Mouse (Mus musculus): ENCODE data around the gene Fndc3b. TPM values are rescaled to one million over a fixed set of nuclear protein-coding genes. Genes with fewer than 3 reads are reported as not detected.
A peak's percentile ranks its signal among the peaks of the same experiment; 100 is the strongest.

Gene Fndc3b
- polyA plus RNA-seq, 1 experiment from 2014 or later: 153 TPM

- H3K27me3 ChIP-seq: no peaks in the 10 kb centered on the region
- CTCF ChIA-PET: interaction anchor here (1.3 kb wide), 1 partner anchor 10 kb away, joined by 4 read pairs; no protein-coding TSS in a partner anchor
- in situ Hi-C loops (cut with MboI; ENCODE audit: low pct_unique_long_range_greater_than_20kb): no loop called here
- ATAC-seq: no peak
- no peak for TF ChIP-seq CTCF (IDR thresholded peaks at IDR 0.05)
- POLR2A ChIA-PET: no interaction called here
- no peak for DNase-seq (ENCODE audit: low read depth, low spot score)
Measured at GRCm38 (mm10) chr3:27604629-27605028, 106.5 kb downstream of the Fndc3b start.

- ATAC-seq: no peak
Measured at GRCm38 (mm10) chr3:27603905-27604620, 107.0 kb downstream of the Fndc3b start.

GRCm38 (mm10) chr3:27600645-27601044, 110.5 kb downstream of the Fndc3b start:
- CTCF ChIA-PET: interaction anchor here (1.2 to 1.5 kb wide), 2 partner anchors 9 to 10 kb away, joined by 3 read pairs; no protein-coding TSS in a partner anchor
- no peaks in the 10 kb centered on the region for H3K27me3 ChIP-seq
- DNase-seq (ENCODE audit: low read depth, low spot score) (no peak), ATAC-seq (no peak)
- TF ChIP-seq CTCF (IDR thresholded peaks at IDR 0.05): no peak
- in situ Hi-C loops (cut with MboI; ENCODE audit: low pct_unique_long_range_greater_than_20kb): no loop called here
- POLR2A ChIA-PET: no interaction called here

More at GRCm38 (mm10) chr3:27603905-27604620, 107.0 kb downstream of the Fndc3b start:
- CTCF ChIA-PET: interaction anchor here (0.7 to 1.3 kb wide), 2 partner anchors 10 to 162 kb away, joined by 3 to 4 read pairs; no protein-coding TSS in a partner anchor
- DNase-seq (ENCODE audit: low read depth, low spot score): no peak
- in situ Hi-C loops (cut with MboI; ENCODE audit: low pct_unique_long_range_greater_than_20kb): no loop called here
- POLR2A ChIA-PET: no interaction called here
- TF ChIP-seq CTCF (IDR thresholded peaks at IDR 0.05): no peak
- H3K27me3 ChIP-seq: no peaks in the 10 kb centered on the region

GRCm38 (mm10) chr3:27600197-27600596, 110.9 kb downstream of the Fndc3b start:
- POLR2A ChIA-PET: interaction anchor here (0.7 kb wide), 1 partner anchor 42 kb away, joined by 3 read pairs; no protein-coding TSS in a partner anchor
- ATAC-seq (no peak), DNase-seq (ENCODE audit: low read depth, low spot score) (no peak)
- in situ Hi-C loops (cut with MboI; ENCODE audit: low pct_unique_long_range_greater_than_20kb): no loop called here
- no peaks in the 10 kb centered on the region for H3K27me3 ChIP-seq
- CTCF ChIA-PET: no interaction called here
- TF ChIP-seq CTCF (IDR thresholded peaks at IDR 0.05): no peak

GRCm38 (mm10) chr3:27598437-27599382, 112.4 kb downstream of the Fndc3b start:
- peak; percentile 74 for ATAC-seq
- CTCF ChIA-PET: interaction anchor here (0.7 kb wide), 1 partner anchor 46 kb away, joined by 3 read pairs; no protein-coding TSS in a partner anchor
- in situ Hi-C loops (cut with MboI; ENCODE audit: low pct_unique_long_range_greater_than_20kb): no loop called here
- TF ChIP-seq CTCF (IDR thresholded peaks at IDR 0.05): no peak
- no peaks in the 10 kb centered on the region for H3K27me3 ChIP-seq
- POLR2A ChIA-PET: interaction anchor here (0.6 kb wide), 1 partner anchor 112 kb away, joined by 3 read pairs; no protein-coding TSS in a partner anchor
- DNase-seq (ENCODE audit: low read depth, low spot score): no peak

GRCm38 (mm10) chr3:27593485-27594138, 117.5 kb downstream of the Fndc3b start:
- ATAC-seq: no peak
- no peak for TF ChIP-seq CTCF (IDR thresholded peaks at IDR 0.05)
- CTCF ChIA-PET: interaction anchor here (0.7 to 1.6 kb wide), 4 partner anchors 8 to 27 kb away, joined by 3 to 4 read pairs (median 3); no protein-coding TSS in a partner anchor
- DNase-seq (ENCODE audit: low read depth, low spot score): no peak
- in situ Hi-C loops (cut with MboI; ENCODE audit: low pct_unique_long_range_greater_than_20kb): no loop called here
- POLR2A ChIA-PET: interaction anchor here (0.6 to 1.2 kb wide), 3 partner anchors 21 to 59 kb away, joined by 3 to 5 read pairs (median 3); no protein-coding TSS in a partner anchor
- no peaks in the 10 kb centered on the region for H3K27me3 ChIP-seq

GRCm38 (mm10) chr3:27592728-27593484, 118.2 kb downstream of the Fndc3b start:
- CTCF ChIA-PET: interaction anchor here (1.2 to 1.6 kb wide), 2 partner anchors 22 to 26 kb away, joined by 3 to 4 read pairs; no protein-coding TSS in a partner anchor
- no peaks in the 10 kb centered on the region for H3K27me3 ChIP-seq
- POLR2A ChIA-PET: interaction anchor here (0.6 to 1.2 kb wide), 3 partner anchors 21 to 60 kb away, joined by 3 to 5 read pairs (median 3); no protein-coding TSS in a partner anchor
- DNase-seq (ENCODE audit: low read depth, low spot score) (no peak), ATAC-seq (peak; percentile 24)
- in situ Hi-C loops (cut with MboI; ENCODE audit: low pct_unique_long_range_greater_than_20kb): no loop called here
- TF ChIP-seq CTCF (IDR thresholded peaks at IDR 0.05): no peak

- in situ Hi-C loops (cut with MboI; ENCODE audit: low pct_unique_long_range_greater_than_20kb): no loop called here
- peak; percentile 93 for ATAC-seq
- no peak for DNase-seq (ENCODE audit: low read depth, low spot score)
- CTCF ChIA-PET: interaction anchor here (1.0 to 2.0 kb wide), 6 partner anchors 10 to 94 kb away, joined by 3 to 5 read pairs (median 3); no protein-coding TSS in a partner anchor
- TF ChIP-seq CTCF (IDR thresholded peaks at IDR 0.05): no peak
- POLR2A ChIA-PET: interaction anchor here (0.8 to 0.9 kb wide), 3 partner anchors 19 to 120 kb away, joined by 3 read pairs; no protein-coding TSS in a partner anchor
- no peaks in the 10 kb centered on the region for H3K27me3 ChIP-seq
Measured at GRCm38 (mm10) chr3:27590823-27591222, 120.3 kb downstream of the Fndc3b start.

GRCm38 (mm10) chr3:27589305-27589704, 121.8 kb downstream of the Fndc3b start:
- ATAC-seq (no peak), DNase-seq (ENCODE audit: low read depth, low spot score) (no peak)
- H3K27me3 ChIP-seq: no peaks in the 10 kb centered on the region
- in situ Hi-C loops (cut with MboI; ENCODE audit: low pct_unique_long_range_greater_than_20kb): no loop called here
- ChIA-PET POLR2A (no interaction called here), CTCF (interaction anchor here (1.1 to 2.0 kb wide), 2 partner anchors 8 to 12 kb away, joined by 3 to 5 read pairs; no protein-coding TSS in a partner anchor)
- TF ChIP-seq CTCF (IDR thresholded peaks at IDR 0.05): no peak

Measured in Patski (cell line).